Mouse (Mus musculus): ENCODE results near the gene Pafah1b3.
A peak's percentile ranks its signal among the peaks of the same experiment; 100 is the strongest.

Pafah1b3 gene

GRCm38 (mm10) chr7:25281734-25282601 is 15.8 kb downstream of the Pafah1b3 start:
- peak; percentile 94 for DNase-seq (ENCODE audit: low spot score)

- DNase-seq (ENCODE audit: low spot score) = peak; percentile 21
Measured at GRCm38 (mm10) chr7:25281166-25281733, 16.5 kb downstream of the Pafah1b3 start.

DNA sequence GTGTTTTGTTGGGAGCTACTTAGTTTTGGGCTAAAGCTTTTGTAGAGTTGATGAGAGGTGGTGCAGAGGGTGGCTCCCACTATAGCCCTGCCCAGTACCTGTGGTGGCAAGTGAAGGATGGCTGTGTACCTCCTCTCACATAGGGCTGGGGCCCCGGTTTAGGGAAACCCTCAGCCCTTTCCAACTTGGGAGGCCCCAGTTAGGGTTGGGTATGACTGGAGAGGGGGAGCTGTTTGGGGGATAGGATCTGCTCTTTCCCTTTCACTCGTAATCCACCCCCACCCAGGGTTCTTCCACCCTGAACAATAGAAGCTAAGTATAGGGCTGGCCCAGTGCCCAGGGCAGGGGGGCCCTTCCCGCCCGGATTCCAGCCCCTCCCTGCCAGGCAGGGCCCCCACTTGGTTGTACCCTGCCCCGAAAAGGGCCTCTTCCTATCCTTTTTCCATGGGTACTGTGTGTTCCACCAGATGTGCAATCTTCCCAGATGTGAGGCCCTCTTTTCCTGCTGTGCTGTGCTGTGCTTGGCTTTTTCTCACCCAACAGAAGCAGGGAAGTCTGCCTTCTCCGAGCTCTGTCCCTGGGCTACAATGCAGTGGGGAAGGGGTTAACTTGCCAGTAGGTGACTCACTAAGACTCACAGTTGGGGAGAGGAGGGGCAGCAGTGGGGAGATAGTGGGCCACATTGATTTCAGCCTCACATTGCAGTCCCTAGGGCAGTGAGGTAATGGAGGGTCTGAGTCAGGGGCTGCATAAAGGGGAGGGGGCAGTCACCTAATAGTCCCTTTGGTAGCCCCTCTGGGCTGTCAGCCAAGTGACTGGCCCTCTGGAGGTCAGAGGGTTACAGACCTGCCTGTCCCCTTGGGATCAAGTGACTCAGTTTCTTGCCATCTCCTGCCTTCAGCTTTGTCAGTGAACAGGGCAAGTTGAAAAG is 17.7 kb downstream of the Pafah1b3 start:
- peak; percentile 70 for DNase-seq (ENCODE audit: low spot score)

DNA sequence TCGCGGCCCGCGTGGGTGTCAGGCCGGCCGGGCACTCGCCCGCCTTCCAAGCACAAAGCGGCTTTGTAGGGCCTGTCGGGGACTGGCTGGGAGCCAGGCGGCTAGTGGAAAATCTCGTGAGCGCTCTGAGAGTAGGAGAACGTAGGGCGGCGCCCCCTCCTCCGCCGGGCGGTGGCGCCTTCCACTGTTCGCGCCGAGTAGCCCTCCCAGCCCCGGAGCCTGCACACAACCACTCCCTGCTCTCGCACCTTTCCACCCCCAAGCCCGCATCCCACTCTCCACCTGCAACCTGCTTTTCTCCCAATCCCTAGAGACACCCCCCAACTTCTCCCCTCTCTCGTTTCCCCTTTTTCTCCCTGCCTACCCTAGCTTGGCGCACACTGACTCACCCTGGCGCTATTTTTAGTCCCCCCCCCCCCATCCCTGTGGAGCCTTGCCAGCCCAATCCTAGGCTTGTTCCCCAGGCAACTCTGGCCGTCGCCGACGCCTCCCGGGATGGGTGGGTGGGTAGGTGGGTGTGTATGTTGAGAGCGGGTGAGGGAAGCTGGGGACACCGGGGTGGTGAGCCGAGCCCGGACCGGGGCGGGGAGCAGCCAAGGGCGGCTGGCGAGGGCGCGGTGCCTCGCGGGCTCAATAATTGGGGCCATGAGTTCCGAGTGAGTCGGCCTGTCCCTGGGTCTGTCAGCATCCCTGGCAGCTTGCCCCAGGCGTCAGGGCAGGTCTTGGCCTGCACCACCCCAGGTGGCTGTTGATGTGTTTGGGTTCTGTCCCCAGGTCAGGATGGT is 18.5 kb downstream of the Pafah1b3 start:
- peak; percentile 88 for DNase-seq (ENCODE audit: low spot score)

DNA sequence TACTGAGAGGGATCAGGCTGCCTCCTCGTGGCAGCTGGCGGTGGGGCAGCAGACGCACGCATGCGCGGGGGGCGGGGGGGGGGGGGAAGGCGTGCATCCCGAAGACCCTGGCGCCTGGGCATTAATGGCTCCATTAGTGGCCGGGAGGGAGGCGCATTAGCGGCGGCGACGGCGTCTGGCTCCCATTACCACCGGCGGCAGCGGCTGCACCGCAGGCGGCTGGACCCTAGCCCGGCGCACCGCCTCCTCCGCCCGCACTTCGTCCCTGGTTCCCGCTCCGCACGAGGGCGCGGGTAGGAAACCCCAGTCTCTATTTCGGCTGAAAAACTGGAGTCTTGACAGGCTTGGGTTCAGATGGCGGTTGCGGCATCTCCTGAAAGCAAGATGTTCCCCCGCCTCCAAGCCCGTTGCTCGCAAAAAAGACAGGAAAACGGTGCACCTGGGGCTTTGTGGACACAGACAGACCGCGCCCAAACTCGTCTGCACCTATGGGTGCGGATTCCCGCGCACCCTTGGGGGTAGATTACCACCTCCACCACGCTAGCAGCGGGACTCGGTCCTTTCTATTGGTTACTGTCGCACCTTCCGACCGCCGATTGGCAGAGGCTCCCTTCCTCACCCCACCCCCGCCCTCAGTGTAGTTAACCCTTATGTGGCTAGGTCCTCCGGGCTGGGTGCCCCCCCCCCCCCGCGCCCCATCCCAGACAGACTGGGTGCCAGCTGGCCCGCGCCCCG is 19.3 kb downstream of the Pafah1b3 start:
- DNase-seq (ENCODE audit: low spot score) = peak; percentile 89

DNA sequence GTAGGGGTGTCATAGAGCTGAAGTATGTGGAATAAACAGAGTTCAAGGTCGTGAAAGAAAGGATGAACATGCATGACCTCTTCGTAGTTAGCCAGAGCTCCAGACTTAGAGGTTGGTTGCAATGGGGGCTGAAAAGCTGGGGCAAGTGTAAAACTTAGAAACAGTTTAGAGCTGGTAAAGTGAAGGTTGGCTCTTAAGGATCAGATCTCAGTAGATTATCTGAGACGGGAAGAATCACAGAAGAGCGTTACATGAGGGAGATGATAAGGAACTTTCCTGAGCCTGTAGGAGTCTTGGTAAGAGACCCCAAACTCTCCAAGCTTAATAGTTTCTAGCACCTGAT is 19.8 kb downstream of the Pafah1b3 start:
- no peak for DNase-seq (ENCODE audit: low spot score)

GRCm38 (mm10) chr7:25277405-25277804 is 20.4 kb downstream of the Pafah1b3 start:
- no peak for DNase-seq (ENCODE audit: low spot score)

DNA sequence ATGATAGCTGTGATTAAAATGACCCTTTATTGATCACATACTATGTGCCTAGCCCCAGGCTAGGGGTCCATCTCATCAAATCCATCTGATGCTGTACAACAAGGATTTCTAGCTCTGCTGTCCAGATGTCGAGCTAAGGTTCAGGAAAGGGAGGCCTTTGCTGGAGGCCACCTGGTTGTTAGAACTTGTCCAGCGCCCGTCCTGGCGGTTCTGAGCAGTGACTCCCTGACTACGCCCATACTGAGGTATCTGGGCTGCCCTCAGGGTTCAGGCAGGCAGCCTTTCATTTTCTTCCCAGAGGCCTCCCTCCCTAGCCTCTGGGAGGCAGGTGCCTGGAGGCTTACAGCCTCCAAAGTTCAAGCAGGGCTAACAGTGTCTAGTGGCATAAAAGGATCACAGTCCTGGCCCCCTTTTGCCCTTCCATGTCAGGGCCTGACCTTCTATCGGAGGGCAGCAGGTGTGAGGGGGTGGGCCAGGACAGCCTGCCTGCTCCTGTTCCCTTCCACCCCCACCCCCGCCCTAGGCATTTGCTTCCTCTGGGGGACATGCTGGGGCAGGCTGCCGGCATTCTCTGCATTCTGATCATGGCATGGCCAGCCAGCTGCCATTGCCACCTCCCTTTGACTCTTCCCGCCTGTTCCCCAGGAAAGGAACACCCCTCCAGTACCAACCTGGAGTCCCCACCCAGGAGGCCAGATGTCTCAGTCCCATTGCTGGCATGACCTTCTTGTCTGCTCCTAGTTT is 22.1 kb downstream of the Pafah1b3 start:
- no peak for DNase-seq (ENCODE audit: low spot score)

GRCm38 (mm10) chr7:25274996-25275395 is 22.8 kb downstream of the Pafah1b3 start:
- DNase-seq (ENCODE audit: low spot score) = no peak

GRCm38 (mm10) chr7:25274571-25274970 is 23.2 kb downstream of the Pafah1b3 start:
- DNase-seq (ENCODE audit: low spot score) = no peak

GRCm38 (mm10) chr7:25273259-25274241 is 24.2 kb downstream of the Pafah1b3 start:
- DNase-seq (ENCODE audit: low spot score) = no peak

DNA sequence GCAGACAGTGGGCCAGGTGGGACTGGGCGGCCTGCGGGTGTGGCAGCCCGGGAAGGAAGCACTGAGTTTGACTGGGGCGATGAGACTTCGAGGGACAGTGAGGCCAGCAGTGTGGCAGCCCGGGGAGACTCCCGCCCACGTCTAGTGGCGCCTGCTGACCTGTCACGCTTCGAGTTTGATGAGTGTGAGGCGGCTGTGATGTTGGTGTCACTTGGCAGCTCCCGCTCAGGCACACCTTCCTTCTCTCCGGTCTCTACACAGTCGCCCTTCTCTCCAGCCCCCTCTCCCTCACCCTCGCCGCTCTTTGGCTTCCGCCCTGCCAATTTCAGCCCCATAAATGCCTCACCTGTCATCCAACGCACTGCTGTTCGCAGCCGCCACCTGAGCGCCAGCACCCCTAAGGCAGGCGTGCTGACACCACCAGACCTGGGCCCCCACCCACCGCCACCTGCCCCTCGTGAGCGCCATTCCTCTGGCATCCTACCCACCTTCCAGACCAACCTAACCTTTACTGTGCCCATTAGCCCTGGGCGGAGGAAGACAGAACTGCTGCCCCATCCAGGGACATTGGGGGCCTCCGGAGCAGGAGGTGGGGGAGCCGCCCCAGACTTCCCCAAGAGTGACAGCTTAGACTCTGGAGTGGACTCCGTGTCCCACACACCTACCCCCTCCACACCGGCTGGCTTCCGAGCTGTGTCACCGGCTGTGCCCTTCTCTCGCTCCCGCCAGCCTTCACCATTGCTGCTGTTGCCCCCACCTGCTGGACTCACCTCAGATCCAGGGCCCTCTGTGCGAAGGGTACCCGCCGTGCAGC is 25.1 kb downstream of the Pafah1b3 start:
- DNase-seq (ENCODE audit: low spot score) = no peak

DNA sequence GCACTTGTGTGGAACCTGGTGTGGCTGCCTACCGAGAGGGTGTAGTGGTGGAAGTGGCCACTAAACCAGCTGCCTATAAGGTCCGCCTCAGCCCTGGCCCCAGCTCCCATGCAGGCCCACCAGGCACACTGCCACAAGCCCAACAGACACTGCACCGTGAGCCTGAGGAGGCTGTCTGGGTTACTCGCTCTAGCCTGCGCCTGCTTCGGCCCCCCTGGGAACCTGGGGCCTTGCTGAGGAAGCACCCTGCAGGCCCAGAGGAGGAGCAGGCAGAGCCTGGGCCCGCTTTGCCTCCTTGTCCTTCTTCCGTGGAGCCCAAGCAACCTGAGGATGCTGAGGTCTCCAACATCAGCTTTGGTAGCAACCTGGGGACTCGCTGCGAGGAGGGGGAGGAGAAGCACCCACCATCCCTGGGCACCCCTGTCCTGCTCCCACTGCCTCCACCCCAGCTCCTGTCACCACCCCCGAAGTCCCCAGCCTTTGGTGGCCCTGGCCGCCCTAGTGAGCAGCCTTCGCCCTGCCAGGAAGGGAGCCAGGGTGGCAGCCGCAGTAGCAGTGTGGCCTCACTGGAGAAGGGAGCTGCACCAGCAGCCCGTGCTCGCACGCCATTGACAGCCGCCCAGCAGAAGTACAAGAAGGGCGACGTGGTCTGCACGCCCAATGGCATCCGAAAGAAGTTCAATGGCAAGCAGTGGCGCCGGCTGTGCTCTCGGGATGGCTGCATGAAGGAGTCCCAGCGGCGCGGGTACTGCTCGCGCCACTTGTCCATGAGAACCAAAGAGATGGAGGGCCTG is 25.9 kb downstream of the Pafah1b3 start:
- no peak for DNase-seq (ENCODE audit: low spot score)

DNA sequence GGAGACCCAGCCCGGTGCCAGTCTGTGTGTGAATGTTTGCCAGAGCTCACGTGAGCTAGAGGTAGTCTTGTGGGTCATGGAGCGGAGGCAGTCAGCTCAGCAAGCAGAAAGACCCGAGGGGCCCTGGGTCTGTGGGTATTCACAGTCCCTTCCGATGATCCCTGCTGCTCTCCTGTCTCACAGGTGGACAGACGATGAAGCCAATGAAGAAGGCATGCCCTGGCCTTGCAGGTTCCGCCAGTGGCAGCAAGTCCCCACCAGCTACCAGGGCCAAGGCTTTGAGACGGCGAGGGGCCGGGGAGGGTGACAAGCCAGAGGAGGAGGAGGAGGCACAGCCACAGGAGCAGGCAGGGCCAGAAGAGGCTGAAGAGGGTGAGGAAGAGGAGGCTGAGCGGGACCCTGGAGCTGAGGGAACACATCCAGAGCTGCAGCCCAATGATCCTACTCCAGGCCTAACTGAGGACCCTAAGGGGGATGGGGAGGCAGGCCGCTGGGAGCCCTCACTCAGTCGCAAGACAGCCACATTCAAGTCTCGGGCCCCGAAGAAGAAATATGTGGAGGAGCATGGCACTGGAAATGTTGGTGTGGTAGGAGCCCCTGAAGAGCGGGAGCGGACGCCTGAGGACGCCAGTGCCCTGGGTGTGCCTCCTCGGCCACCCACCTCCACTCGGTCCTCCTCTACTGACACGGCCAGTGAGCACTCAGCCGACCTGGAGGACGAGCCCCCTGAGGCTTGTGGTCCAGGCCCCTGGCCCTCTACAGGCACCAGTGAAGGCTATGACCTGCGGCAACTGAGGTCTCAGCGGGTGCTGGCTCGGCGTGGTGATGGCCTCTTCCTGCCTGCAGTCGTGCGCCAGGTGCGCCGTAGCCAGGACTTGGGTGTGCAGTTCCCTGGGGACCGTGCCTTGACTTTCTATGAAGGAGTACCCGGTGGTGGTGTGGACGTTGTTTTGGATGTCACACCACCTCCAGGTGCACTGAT is 26.8 kb downstream of the Pafah1b3 start:
- no peak for DNase-seq (ENCODE audit: low spot score)

GRCm38 (mm10) chr7:25269545-25270271 is 28.1 kb downstream of the Pafah1b3 start:
- no peak for DNase-seq (ENCODE audit: low spot score)

- no peak for DNase-seq (ENCODE audit: low spot score)
Measured at GRCm38 (mm10) chr7:25269029-25269428, 28.8 kb downstream of the Pafah1b3 start.

Measured in embryo, embryonic 10 days (tissue).